Mouse (Mus musculus) adrenal gland, adult 18-20 months (tissue): ENCODE data around the gene Gm7029. TPM values are rescaled to one million over a fixed set of nuclear protein-coding genes. Genes with fewer than 3 reads are reported as not detected.
A peak's percentile ranks its signal among the peaks of the same experiment; 100 is the strongest.
"Not testable (repeated sequence)": the region's sequence is repeated elsewhere in the genome, so short reads cannot be mapped to it uniquely, and the experiment has no call there.

Experiments used
- DNase-seq, 2 experiments: peaks; one replicate each; pipeline ENCODE4 v3.0.0; 2021 to 2022; ENCODE audit warnings: low spot score in 2 of 2
- total RNA-seq, 2 experiments: library from RNA; stranded (reverse); gene quantifications; 1 replicate in 1 of 2; 2 replicates in 1 of 2; pipeline ENCODE4 v1.2.3; 2021

Gene Gm7029
- total RNA-seq, 2 experiments from 2014 or later, result not detected

GRCm38 (mm10) chr17:33891357-33891756, 17.7 kb downstream of the Gm7029 start:
- DNase-seq, result no peak

GRCm38 (mm10) chr17:33891892-33892291, 18.3 kb downstream of the Gm7029 start:
- not testable (repeated sequence) for DNase-seq

GRCm38 (mm10) chr17:33892429-33892828, 18.8 kb downstream of the Gm7029 start:
- no peak for DNase-seq

GRCm38 (mm10) chr17:33893011-33893410, 19.4 kb downstream of the Gm7029 start:
- not testable (repeated sequence) for DNase-seq

- no peak for DNase-seq
Observed at GRCm38 (mm10) chr17:33897114-33897794, 23.6 kb downstream of the Gm7029 start.

GRCm38 (mm10) chr17:33898193-33898592, 24.6 kb downstream of the Gm7029 start:
- not testable (repeated sequence) for DNase-seq

GRCm38 (mm10) chr17:33899642-33900041, 26.0 kb downstream of the Gm7029 start:
- DNase-seq, result no peak

GRCm38 (mm10) chr17:33900281-33900988, 26.8 kb downstream of the Gm7029 start:
- no peak for DNase-seq

- no peak for DNase-seq
Observed at GRCm38 (mm10) chr17:33900989-33901314, 27.3 kb downstream of the Gm7029 start.

GRCm38 (mm10) chr17:33901653-33902052, 28.0 kb downstream of the Gm7029 start:
- no peak for DNase-seq

GRCm38 (mm10) chr17:33902079-33902478, 28.4 kb downstream of the Gm7029 start:
- DNase-seq, result no peak

- DNase-seq, result no peak
Observed at GRCm38 (mm10) chr17:33902491-33902890, 28.9 kb downstream of the Gm7029 start.

- DNase-seq, result not testable (repeated sequence)
Observed at GRCm38 (mm10) chr17:33903911-33904651, 30.4 kb downstream of the Gm7029 start.

- DNase-seq, result not testable (repeated sequence)
Observed at GRCm38 (mm10) chr17:33904835-33905234, 31.2 kb downstream of the Gm7029 start, which contains the start of gene Platr17. Gene Platr17 (plus strand): TSS chr17:33905135.

GRCm38 (mm10) chr17:33908331-33909076, 34.9 kb downstream of the Gm7029 start:
- peak in 1 of 2 experiments; percentile 56 for DNase-seq

GRCm38 (mm10) chr17:33909077-33909868, 35.6 kb downstream of the Gm7029 start, which contains the start of gene Daxx:
Gene Daxx (plus strand): TSS chr17:33909414.
- DNase-seq, result peak; percentile 97 to 99

- DNase-seq, result peak; percentile 46 to 55
Observed at GRCm38 (mm10) chr17:33909869-33910250, 36.2 kb downstream of the Gm7029 start.

- no peak for DNase-seq
Observed at GRCm38 (mm10) chr17:33910346-33911051, 36.9 kb downstream of the Gm7029 start.

GRCm38 (mm10) chr17:33911052-33911812, 37.6 kb downstream of the Gm7029 start:
- no peak for DNase-seq
